8 mouse cellular contexts compared by ENCODE assay signal in genomic region chr13:88823522-88824419, GRCm38 (mm10). TPM values are rescaled to one million over a fixed set of nuclear protein-coding genes. Genes with fewer than 3 reads are reported as not detected.
DNase-seq lines count a peak whose midpoint lies in the region; ATAC-seq lines count a peak whose summit lies in the region.

No protein-coding gene starts in this region.

- no peaks in the 10 kb centered on the region for H3K36me3 ChIP-seq in lung, embryonic 16.5 days (ENCODE audit: control insufficient read depth, insufficient read depth, low read length)

- WGBS in lung, embryonic 16.5 days: 1% methylated on average over 25 of the region's 25 CpGs

- H3K9ac ChIP-seq in lung, embryonic 16.5 days (ENCODE audit: low read length): peak overlapping the region; percentile 52

- H3K27me3 ChIP-seq in lung, embryonic 16.5 days (ENCODE audit: control insufficient read depth, insufficient read depth, low read depth, low read length): peaks cover 5% of the 10 kb centered on the region

- DNase-seq in cerebellum, adult 9-11 months: peak; percentile 13
- DNase-seq in cerebellum, adult 18-20 months: no peak
- peak; percentile 16 for DNase-seq in adipocyte (ENCODE audit: low spot score)
- peak; percentile 79 for DNase-seq in layer of hippocampus, adult 9-11 months
- DNase-seq in right cerebral cortex, postnatal 10 days (ENCODE audit: low spot score in 2 of 2): peak; percentile 76 to 79
- no peak for DNase-seq in thymus, postnatal 25 days

- H3K27ac ChIP-seq in lung, embryonic 16.5 days (ENCODE audit: low read length): 0 out of 2 replicates have a peak overlapping the region, but pooled peaks have one; percentile 13

- peaks cover 4% of the 10 kb centered on the region; the same call in 1 of the 2 replicates for H3K4me1 ChIP-seq in lung, embryonic 16.5 days (replicated peaks; ENCODE audit: control insufficient read depth, insufficient read depth, low read length)

- H3K4me3 ChIP-seq in lung, embryonic 16.5 days (ENCODE audit: low read length): peak overlapping the region; percentile 78

- peak; percentile 62 for ATAC-seq in frontal cortex, adult (ENCODE audit: low TSS enrichment)
- ATAC-seq in lung, embryonic 16.5 days (ENCODE audit: low read depth): peak; percentile 56

- H3K9me3 ChIP-seq in lung, embryonic 16.5 days (ENCODE audit: control insufficient read depth, low read length): no peaks in the 10 kb centered on the region

- peak overlapping the region; percentile 98 for H3K4me2 ChIP-seq in lung, embryonic 16.5 days (ENCODE audit: low read depth, low read length)

RNA-seq across cellular contexts. Expression of gene Edil3, which starts 2.5 kb away (rescaled TPM):
- polyA plus RNA-seq in lung, embryonic 16.5 days (2015; fragmentation: Nextera tagmentation; extraction: Ambion mirVana): 9.4 and 9.7 TPM in 2 replicates

Comparison
In these comparisons a context has a peak if more than half of its experiments do, and no peak if none do; other contexts are left out.
1. DNase-seq: peak in cerebellum, adult 9-11 months (single experiment), adipocyte (single experiment), layer of hippocampus, adult 9-11 months (single experiment) and right cerebral cortex, postnatal 10 days (2 of 2); none in cerebellum, adult 18-20 months (0 of 2) and thymus, postnatal 25 days (single experiment).